Mouse (Mus musculus) testis, adult 2 months (tissue): ENCODE measurements at regions not wholly inside any gene's neighbourhood (a gene's known extent, or its start where the extent isn't known, plus 50 kb on each side); places are given as distances from the start of the nearest gene placed in this dataset.

Source experiments
- H3K27ac ChIP-seq: fragments of 200-500 bp; 2 replicates; pipeline ENCODE4 v1.5.1; 2012; ENCODE audit warnings: low read depth, low read length; ENCODE audit not compliant: control insufficient read depth, insufficient read depth
- H3K27me3 ChIP-seq: fragments of 200-500 bp; 2 replicates; pipeline ENCODE4 v1.6.1; 2012; ENCODE audit warnings: mild to moderate bottlenecking, low read length, moderate library complexity; ENCODE audit not compliant: control insufficient read depth, insufficient read depth
- H3K36me3 ChIP-seq: fragments of 200-500 bp; 2 replicates; pipeline ENCODE4 v1.6.1; 2012; ENCODE audit warnings: mild to moderate bottlenecking, low read length; ENCODE audit not compliant: control insufficient read depth, insufficient read depth
- H3K4me1 ChIP-seq: fragments of 200-500 bp; 2 replicates; pipeline ENCODE4 v1.6.1; 2012; ENCODE audit warnings: low read length; ENCODE audit not compliant: control insufficient read depth, insufficient read depth
- H3K4me3 ChIP-seq: fragments of 200-500 bp; 2 replicates; pipeline ENCODE4 v1.5.1; 2012; ENCODE audit warnings: low read depth, mild to moderate bottlenecking, low read length, moderate library complexity, mixed read lengths; ENCODE audit not compliant: control insufficient read depth
- CTCF ChIP-seq: fragments of 200-500 bp; IDR thresholded peaks from 2 replicates; pipeline ENCODE4 v1.5.1; 2012; ENCODE audit warnings: low read depth, mild to moderate bottlenecking, inconsistent platforms, low read length, moderate library complexity; ENCODE audit not compliant: control insufficient read depth, insufficient read depth, insufficient replicate concordance
- POLR2A ChIP-seq: fragments of 200-500 bp; IDR thresholded peaks from 2 replicates; pipeline ENCODE4 v1.6.1; 2012; ENCODE audit warnings: low read depth, mild to moderate bottlenecking, inconsistent platforms, low read length, moderate library complexity; ENCODE audit not compliant: control insufficient read depth

DNA sequence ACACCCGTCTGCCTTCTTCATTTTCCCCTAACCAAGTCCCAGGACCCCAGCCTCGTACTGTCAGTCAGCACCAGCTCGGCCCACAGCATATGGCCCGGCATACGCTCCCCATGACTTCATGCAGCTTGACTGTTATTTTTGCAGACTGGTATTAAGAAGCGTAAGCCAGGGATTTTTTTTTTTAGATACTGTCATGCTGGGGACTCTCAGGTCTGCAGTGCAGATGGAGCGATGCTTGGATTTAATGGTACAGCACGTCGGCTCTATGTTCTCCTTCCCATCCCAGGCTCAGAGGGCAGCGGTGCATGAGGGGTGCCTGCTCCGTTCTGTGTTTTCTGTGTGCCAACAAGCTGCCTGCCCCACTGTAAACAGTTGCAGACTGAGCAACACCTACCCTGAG lies 231.4 kb upstream of the Rgma start:
- Histone ChIP-seq H3K36me3 (no peaks in the 10 kb centered on the region), H3K27me3 (no peaks in the 10 kb centered on the region), H3K4me3 (no peak overlapping the region), H3K4me1 (peaks cover 5% of the 10 kb centered on the region), H3K27ac (no peak overlapping the region)
- TF ChIP-seq CTCF: no peak

DNA sequence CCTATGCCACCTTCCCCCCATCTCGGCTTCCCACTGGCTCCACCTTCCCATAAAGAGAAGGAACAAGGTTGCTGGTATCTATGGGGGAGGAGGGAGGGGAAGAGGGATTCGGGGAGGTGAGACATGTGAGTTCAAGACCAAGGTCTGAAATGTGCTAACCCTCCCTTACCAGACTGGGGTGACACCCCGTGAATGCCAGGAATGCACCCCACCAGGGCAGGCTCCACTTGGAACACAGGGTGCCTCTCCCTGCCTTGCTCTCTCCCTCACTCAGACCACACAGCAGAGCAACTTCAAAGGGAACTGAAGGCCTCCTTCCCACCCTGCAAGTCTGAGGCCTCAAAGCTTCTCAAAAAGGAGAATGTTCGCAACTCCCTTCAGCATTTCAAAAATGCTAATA lies 230.5 kb upstream of the Rgma start:
- H3K4me1 ChIP-seq: no peaks in the 10 kb centered on the region; the same call in 1 of the 2 replicates
- H3K4me3 ChIP-seq: no peak overlapping the region
- no peaks in the 10 kb centered on the region for H3K27me3 ChIP-seq
- no peak overlapping the region for H3K27ac ChIP-seq
- H3K36me3 ChIP-seq: no peaks in the 10 kb centered on the region
- TF ChIP-seq POLR2A (no peak), CTCF (no peak)

DNA sequence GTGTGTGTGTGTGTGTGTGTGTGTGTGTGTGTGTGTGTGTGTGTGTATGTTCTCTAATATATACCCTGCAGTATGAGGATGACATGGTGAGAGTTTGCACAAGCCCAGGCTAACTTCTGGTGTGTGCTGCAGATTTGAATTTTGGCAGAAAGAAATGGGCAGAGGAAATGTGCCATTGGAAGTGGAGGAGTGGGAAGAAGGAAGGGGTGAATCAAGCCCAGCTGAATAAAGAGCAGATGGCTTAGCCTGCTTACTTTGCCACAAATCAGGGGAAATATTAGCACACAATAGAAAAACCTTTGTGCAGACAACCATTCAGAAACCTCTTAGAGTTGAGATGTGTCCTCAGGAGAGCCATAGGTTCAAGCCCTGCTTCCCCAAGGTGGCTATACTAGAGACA lies 228.1 kb upstream of the Rgma start:
- no peaks in the 10 kb centered on the region for H3K36me3 ChIP-seq
- no peak for TF ChIP-seq POLR2A
- no peak for TF ChIP-seq CTCF
- H3K4me3 ChIP-seq: no peak overlapping the region
- H3K27me3 ChIP-seq: no peaks in the 10 kb centered on the region
- H3K4me1 ChIP-seq: no peaks in the 10 kb centered on the region
- H3K27ac ChIP-seq: no peak overlapping the region

DNA sequence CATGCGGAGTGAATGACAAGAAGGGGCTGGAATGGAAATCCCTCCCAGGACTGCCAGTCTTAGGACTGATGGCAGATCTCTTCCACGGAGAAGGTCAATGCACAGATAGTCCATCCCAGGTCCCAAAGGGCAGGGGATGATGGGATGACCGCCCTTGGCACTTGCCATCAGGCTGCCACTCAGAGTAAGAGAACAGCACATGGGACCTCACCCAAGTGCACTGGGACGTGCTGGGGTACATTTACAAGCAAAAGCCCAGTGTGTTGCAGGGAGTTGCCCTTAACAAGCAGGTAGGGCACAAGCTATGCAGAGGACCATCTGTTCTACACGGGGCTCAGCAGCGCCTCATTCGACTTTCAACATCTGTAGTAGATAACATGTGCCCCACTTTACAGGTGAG lies 224.9 kb upstream of the Rgma start:
- Histone ChIP-seq H3K4me3 (no peak overlapping the region), H3K27ac (no peak overlapping the region), H3K27me3 (no peaks in the 10 kb centered on the region), H3K4me1 (no peaks in the 10 kb centered on the region), H3K36me3 (no peaks in the 10 kb centered on the region)
- TF ChIP-seq POLR2A: no peak
- TF ChIP-seq CTCF: no peak

DNA sequence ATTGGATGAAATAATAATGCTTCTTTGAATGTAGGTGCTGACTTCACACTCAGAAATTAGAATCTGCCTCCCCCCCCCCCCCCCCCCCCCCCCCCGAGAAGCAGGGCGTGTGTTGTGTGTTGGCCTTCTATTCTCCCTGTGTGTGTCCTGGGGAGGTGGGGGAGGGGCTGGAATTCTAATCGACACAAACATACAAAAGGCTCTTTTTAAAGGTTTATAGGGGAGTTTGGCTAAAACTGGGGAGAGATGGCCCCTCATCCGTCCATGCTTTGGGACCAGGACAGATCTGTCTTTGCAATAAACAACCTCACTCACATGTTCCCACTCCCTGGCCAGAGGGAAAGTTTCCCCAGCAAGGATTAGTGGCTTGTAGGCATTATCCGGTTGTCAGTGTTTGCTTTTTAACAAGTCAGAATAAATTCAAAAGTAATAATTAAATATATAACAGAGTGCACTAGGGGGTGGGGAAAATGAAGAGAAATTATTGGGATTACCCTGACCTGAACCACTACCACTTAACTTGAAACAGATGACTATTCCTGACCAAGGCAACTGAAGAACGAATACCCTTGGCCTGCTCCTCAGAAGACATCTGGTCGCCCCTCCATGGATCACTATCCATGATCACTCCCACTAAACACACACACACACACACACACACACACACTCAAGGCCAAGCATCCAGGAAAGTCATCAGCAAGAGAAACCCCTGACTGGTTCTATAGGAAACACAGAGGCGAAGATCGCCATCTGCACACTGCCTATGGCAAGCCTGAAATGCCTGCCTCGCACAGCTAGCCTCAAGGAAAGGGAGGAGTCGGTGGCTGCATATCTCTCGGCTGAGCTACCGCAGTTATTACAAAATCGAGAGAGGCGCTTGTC lies 223.5 kb upstream of the Rgma start:
- no peaks in the 10 kb centered on the region for H3K36me3 ChIP-seq
- H3K4me1 ChIP-seq: no peaks in the 10 kb centered on the region
- no peaks in the 10 kb centered on the region for H3K27me3 ChIP-seq
- H3K4me3 ChIP-seq: no peak overlapping the region
- TF ChIP-seq CTCF: no peak
- no peak overlapping the region for H3K27ac ChIP-seq

DNA sequence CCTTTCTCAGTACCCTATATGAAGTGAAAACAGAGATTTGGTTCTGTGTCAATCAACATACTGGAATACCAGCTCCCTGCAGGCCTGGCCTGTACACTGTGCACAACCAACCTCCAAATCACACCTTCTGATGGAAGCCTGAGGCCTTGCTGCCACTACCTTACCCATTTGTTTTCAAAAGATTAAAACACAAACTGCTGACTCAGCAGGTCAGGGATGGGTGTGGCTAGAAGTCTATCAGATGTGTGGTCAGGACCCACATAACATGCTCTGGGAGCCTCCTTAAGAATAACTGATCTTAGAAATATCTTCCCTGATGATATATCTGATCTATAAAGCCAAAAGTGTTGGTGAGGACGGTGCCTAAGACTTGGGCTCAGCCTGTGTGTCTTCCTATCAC lies 221.6 kb upstream of the Rgma start:
- Histone ChIP-seq H3K36me3 (no peaks in the 10 kb centered on the region), H3K27me3 (no peaks in the 10 kb centered on the region), H3K4me1 (no peaks in the 10 kb centered on the region), H3K4me3 (no peak overlapping the region), H3K27ac (no peak overlapping the region)
- TF ChIP-seq POLR2A: no peak
- TF ChIP-seq CTCF: no peak

DNA sequence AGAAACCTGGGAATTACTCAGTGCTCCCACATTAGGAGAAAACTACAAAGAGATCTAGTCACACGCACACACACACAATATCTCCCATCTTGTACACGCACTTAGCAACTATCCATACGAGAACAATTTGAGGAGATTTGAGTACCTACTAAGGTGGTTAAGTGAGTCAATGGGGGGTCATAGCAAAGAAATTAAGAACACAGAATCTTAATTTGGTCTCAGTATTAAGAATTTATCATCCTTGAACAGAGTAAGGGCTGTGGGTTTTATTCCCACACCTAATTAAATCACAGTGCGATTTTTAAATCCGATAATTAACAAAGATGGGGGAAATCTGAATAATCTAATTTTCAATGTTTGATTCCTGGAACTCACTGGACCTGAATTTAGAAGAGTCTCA lies 216.5 kb upstream of the Rgma start:
- Histone ChIP-seq H3K27me3 (no peaks in the 10 kb centered on the region), H3K27ac (no peak overlapping the region), H3K4me3 (no peak overlapping the region), H3K36me3 (no peaks in the 10 kb centered on the region), H3K4me1 (no peaks in the 10 kb centered on the region)
- TF ChIP-seq CTCF: no peak
- no peak for TF ChIP-seq POLR2A
